Mouse (Mus musculus): ENCODE results near the gene Acot7. TPM values are rescaled to one million over a fixed set of nuclear protein-coding genes. Genes with fewer than 3 reads are reported as not detected.
"Not testable (repeated sequence)": the region's sequence is repeated elsewhere in the genome, so short reads cannot be mapped to it uniquely, and the experiment has no call there.

The Acot7 gene
- polyA plus RNA-seq, 1 experiment from 2014 or later, result 66.5 TPM

DNA sequence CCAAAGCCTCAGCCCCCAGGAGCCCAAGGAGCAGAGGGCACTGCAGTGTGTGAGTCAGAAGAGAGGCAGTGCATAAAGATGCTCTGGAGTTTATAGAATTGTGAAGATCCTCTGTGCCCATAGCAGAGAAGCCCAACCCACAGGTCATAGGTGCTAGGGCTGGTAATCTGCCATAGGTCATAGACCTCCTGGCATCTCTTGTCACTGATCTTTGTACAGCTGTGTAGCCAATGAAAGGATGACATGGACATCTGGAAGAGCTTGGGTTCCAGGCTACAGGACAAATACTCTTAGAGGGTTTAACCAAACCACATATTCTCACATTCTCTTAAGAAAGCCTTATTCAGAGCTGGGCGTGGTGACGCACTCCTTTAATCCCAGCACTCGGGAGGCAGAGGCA, 41.7 kb downstream of the Acot7 start:
- Histone ChIP-seq H3K27me3 (ENCODE audit: control insufficient read depth, insufficient read depth, low read depth, low read length) (no peaks in the 10 kb centered on the region), H3K27ac (ENCODE audit: low read length) (no peak overlapping the region), H3K9ac (ENCODE audit: low read length) (no peak overlapping the region), H3K4me3 (ENCODE audit: low read length) (no peak overlapping the region), H3K4me2 (ENCODE audit: low read depth, low read length) (no peak overlapping the region), H3K4me1 (replicated peaks; ENCODE audit: control insufficient read depth, insufficient read depth, low read length) (peaks cover 16% of the 10 kb centered on the region), H3K36me3 (ENCODE audit: control insufficient read depth, insufficient read depth, low read length) (no peaks in the 10 kb centered on the region), H3K9me3 (ENCODE audit: control insufficient read depth, low read length) (no peaks in the 10 kb centered on the region)
- ATAC-seq (ENCODE audit: low read depth), result no peak
- 95% methylated on average over 3 of the region's 3 CpGs for WGBS

DNA sequence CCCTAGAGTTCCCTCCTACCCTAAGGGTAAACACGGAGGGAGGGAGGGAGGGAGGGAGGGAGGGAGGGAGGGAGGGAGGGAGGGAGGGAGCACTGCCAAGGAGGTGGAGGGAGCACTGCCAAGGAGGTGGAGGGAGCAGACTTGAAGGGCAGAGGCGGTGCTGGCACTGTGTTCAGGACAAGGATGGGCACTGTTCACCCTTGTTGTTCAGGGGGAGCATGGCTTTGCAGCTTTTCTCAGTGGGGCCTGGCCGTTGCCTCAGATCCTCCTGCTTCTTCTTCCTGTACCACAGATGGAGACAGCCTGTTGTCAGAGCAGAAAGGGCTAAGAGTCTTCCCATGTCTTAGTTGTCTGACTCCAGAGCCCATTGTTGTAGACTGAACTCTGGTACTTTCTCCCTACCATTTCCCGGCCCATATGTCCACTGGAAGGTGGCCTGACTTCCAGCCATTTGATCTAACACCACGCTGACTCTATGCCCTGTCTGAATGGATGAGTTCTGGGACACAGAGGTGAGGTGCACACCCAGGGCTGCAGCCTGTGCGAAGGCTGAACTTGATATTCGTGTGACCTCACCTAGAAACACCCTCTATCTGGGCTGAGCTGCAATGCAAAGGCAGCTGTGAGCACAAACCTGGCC, 43.0 kb downstream of the Acot7 start:
- H3K4me1 ChIP-seq (replicated peaks; ENCODE audit: control insufficient read depth, insufficient read depth, low read length), result peaks cover 16% of the 10 kb centered on the region
- peak overlapping the region; percentile 12; the same call in 1 of the 2 replicates for H3K27ac ChIP-seq (ENCODE audit: low read length)
- H3K36me3 ChIP-seq (ENCODE audit: control insufficient read depth, insufficient read depth, low read length), result no peaks in the 10 kb centered on the region
- no peak overlapping the region for H3K4me2 ChIP-seq (ENCODE audit: low read depth, low read length)
- no peak overlapping the region for H3K9ac ChIP-seq (ENCODE audit: low read length)
- no peaks in the 10 kb centered on the region for H3K27me3 ChIP-seq (ENCODE audit: control insufficient read depth, insufficient read depth, low read depth, low read length)
- WGBS, result 47% methylated on average over 6 of the region's 7 CpGs
- H3K9me3 ChIP-seq (ENCODE audit: control insufficient read depth, low read length), result no peaks in the 10 kb centered on the region
- ATAC-seq (ENCODE audit: low read depth), result 0 out of 2 replicates have a peak, but pooled peaks have one; percentile 3
- H3K4me3 ChIP-seq (ENCODE audit: low read length), result no peak overlapping the region

- no peak overlapping the region for H3K4me3 ChIP-seq (ENCODE audit: low read length)
- no peak overlapping the region for H3K9ac ChIP-seq (ENCODE audit: low read length)
- peaks cover 16% of the 10 kb centered on the region for H3K4me1 ChIP-seq (replicated peaks; ENCODE audit: control insufficient read depth, insufficient read depth, low read length)
- H3K4me2 ChIP-seq (ENCODE audit: low read depth, low read length), result no peak overlapping the region
- H3K27ac ChIP-seq (ENCODE audit: low read length), result peak overlapping the region; percentile 7
- 35% methylated on average over 9 of the region's 9 CpGs for WGBS
- ATAC-seq (ENCODE audit: low read depth), result peak; percentile 59
- H3K36me3 ChIP-seq (ENCODE audit: control insufficient read depth, insufficient read depth, low read length), result no peaks in the 10 kb centered on the region
- H3K9me3 ChIP-seq (ENCODE audit: control insufficient read depth, low read length), result no peaks in the 10 kb centered on the region
- H3K27me3 ChIP-seq (ENCODE audit: control insufficient read depth, insufficient read depth, low read depth, low read length), result no peaks in the 10 kb centered on the region
Measured at GRCm38 (mm10) chr4:152221411-152221887, 43.5 kb downstream of the Acot7 start.

DNA sequence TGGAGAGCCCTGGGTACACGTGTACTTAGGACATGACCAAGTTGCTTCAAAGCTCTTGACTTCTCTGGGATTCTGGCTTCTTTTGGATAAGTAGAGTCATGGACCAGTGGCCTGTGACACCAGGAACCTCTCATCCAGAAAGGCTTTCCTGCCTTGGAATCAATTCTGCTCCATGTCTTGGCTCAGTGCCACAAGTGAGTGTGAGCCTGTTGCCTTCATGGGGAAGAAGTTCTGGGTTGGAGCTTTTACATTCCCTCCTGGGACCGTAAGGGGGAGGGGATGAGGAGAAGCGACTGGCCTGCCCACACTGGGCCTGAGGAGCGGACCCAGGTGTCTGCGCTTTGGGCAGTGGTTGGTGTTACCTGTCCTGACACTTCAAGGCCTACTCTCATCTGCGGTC, 44.2 kb downstream of the Acot7 start:
- Histone ChIP-seq H3K9me3 (ENCODE audit: control insufficient read depth, low read length) (no peaks in the 10 kb centered on the region), H3K4me1 (replicated peaks; ENCODE audit: control insufficient read depth, insufficient read depth, low read length) (peaks cover 16% of the 10 kb centered on the region), H3K27ac (ENCODE audit: low read length) (peak overlapping the region; percentile 7; the same call in 1 of the 2 replicates), H3K4me2 (ENCODE audit: low read depth, low read length) (no peak overlapping the region), H3K27me3 (ENCODE audit: control insufficient read depth, insufficient read depth, low read depth, low read length) (no peaks in the 10 kb centered on the region), H3K4me3 (ENCODE audit: low read length) (no peak overlapping the region), H3K36me3 (ENCODE audit: control insufficient read depth, insufficient read depth, low read length) (no peaks in the 10 kb centered on the region), H3K9ac (ENCODE audit: low read length) (no peak overlapping the region)
- ATAC-seq (ENCODE audit: low read depth), result no peak
- WGBS, result 76% methylated on average over 6 of the region's 6 CpGs

GRCm38 (mm10) chr4:152222513-152222912, 44.6 kb downstream of the Acot7 start:
- H3K36me3 ChIP-seq (ENCODE audit: control insufficient read depth, insufficient read depth, low read length), result no peaks in the 10 kb centered on the region
- no peak; the same call in 1 of the 2 replicates for ATAC-seq (ENCODE audit: low read depth)
- H3K4me3 ChIP-seq (ENCODE audit: low read length), result no peak overlapping the region
- H3K27ac ChIP-seq (ENCODE audit: low read length), result no peak overlapping the region
- H3K9me3 ChIP-seq (ENCODE audit: control insufficient read depth, low read length), result no peaks in the 10 kb centered on the region
- H3K4me1 ChIP-seq (replicated peaks; ENCODE audit: control insufficient read depth, insufficient read depth, low read length), result peaks cover 16% of the 10 kb centered on the region
- no peak overlapping the region for H3K4me2 ChIP-seq (ENCODE audit: low read depth, low read length)
- 38% methylated on average over 1 of the region's 1 CpGs for WGBS
- no peaks in the 10 kb centered on the region for H3K27me3 ChIP-seq (ENCODE audit: control insufficient read depth, insufficient read depth, low read depth, low read length)
- H3K9ac ChIP-seq (ENCODE audit: low read length), result no peak overlapping the region

DNA sequence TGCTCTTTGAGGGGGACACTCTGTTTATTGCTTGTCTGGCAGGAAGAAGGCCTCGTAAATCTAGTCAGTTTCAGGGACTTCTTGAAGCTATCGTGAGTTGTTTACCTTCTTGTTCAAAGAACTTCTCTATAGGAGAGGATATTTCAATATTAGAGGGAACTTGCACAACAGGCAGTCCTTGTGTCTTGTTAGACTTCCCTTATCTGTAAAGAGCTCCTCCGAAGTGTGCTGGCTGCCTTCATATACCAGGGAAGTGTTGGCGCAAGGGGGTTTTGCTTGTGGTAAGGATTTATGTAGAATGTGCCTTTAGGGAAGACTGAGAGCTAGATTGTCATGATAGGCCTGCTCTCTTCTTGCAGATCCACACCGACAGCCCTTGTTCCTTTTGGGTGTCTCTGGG, 46.2 kb downstream of the Acot7 start:
- no peaks in the 10 kb centered on the region for H3K27me3 ChIP-seq (ENCODE audit: control insufficient read depth, insufficient read depth, low read depth, low read length)
- peaks cover 19% of the 10 kb centered on the region for H3K4me1 ChIP-seq (replicated peaks; ENCODE audit: control insufficient read depth, insufficient read depth, low read length)
- no peak overlapping the region for H3K4me2 ChIP-seq (ENCODE audit: low read depth, low read length)
- H3K9me3 ChIP-seq (ENCODE audit: control insufficient read depth, low read length), result no peaks in the 10 kb centered on the region
- H3K27ac ChIP-seq (ENCODE audit: low read length), result no peak overlapping the region
- WGBS, result 45% methylated on average over 5 of the region's 5 CpGs
- no peaks in the 10 kb centered on the region for H3K36me3 ChIP-seq (ENCODE audit: control insufficient read depth, insufficient read depth, low read length)
- no peak for ATAC-seq (ENCODE audit: low read depth)
- H3K4me3 ChIP-seq (ENCODE audit: low read length), result no peak overlapping the region
- H3K9ac ChIP-seq (ENCODE audit: low read length), result no peak overlapping the region

DNA sequence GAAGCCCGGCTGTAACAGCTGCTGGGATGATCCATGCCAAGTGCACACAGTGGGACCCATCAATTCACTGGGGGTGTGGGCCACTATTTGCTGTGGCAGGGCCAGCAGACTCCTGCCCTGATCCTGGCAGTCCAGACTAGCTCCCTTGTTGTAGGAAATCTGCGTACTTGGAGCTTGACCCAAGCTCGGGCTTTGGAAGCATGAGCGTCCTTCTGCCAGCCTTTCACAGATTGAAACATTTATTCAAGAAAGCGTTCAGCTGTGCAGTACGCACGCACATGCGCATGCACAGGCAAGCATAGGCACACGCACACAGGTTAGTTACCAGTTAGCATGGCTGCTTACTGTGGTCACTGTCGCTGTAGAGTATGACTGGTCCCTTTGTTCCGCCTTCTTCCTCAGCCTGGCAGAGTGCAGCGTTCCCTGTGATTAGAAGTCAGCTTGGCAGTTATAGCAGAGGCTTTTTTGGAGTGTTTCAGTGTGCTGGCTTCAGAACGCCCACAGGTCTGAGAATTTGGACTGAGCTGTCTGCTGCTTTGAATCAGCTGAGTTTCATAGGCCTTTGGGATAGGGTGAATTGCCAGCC, 49.1 kb downstream of the Acot7 start:
- H3K4me3 ChIP-seq (ENCODE audit: low read length), result no peak overlapping the region
- H3K9ac ChIP-seq (ENCODE audit: low read length), result no peak overlapping the region
- H3K36me3 ChIP-seq (ENCODE audit: control insufficient read depth, insufficient read depth, low read length), result no peaks in the 10 kb centered on the region
- no peak for ATAC-seq (ENCODE audit: low read depth)
- no peaks in the 10 kb centered on the region for H3K9me3 ChIP-seq (ENCODE audit: control insufficient read depth, low read length)
- 74% methylated on average over 13 of the region's 13 CpGs for WGBS
- no peaks in the 10 kb centered on the region for H3K27me3 ChIP-seq (ENCODE audit: control insufficient read depth, insufficient read depth, low read depth, low read length)
- H3K27ac ChIP-seq (ENCODE audit: low read length), result no peak overlapping the region
- H3K4me2 ChIP-seq (ENCODE audit: low read depth, low read length), result no peak overlapping the region
- peaks cover 7% of the 10 kb centered on the region for H3K4me1 ChIP-seq (replicated peaks; ENCODE audit: control insufficient read depth, insufficient read depth, low read length)

- WGBS, result 65% methylated on average over 12 of the region's 12 CpGs
- ATAC-seq (ENCODE audit: low read depth), result no peak
- no peaks in the 10 kb centered on the region for H3K9me3 ChIP-seq (ENCODE audit: control insufficient read depth, low read length)
- no peaks in the 10 kb centered on the region for H3K27me3 ChIP-seq (ENCODE audit: control insufficient read depth, insufficient read depth, low read depth, low read length)
- no peak overlapping the region for H3K4me2 ChIP-seq (ENCODE audit: low read depth, low read length)
- no peak overlapping the region for H3K27ac ChIP-seq (ENCODE audit: low read length)
- no peak overlapping the region for H3K9ac ChIP-seq (ENCODE audit: low read length)
- H3K4me3 ChIP-seq (ENCODE audit: low read length), result no peak overlapping the region
- H3K4me1 ChIP-seq (replicated peaks; ENCODE audit: control insufficient read depth, insufficient read depth, low read length), result peaks cover 3% of the 10 kb centered on the region; the same call in 1 of the 2 replicates
- H3K36me3 ChIP-seq (ENCODE audit: control insufficient read depth, insufficient read depth, low read length), result no peaks in the 10 kb centered on the region
Measured at GRCm38 (mm10) chr4:152227749-152228527, 50.0 kb downstream of the Acot7 start.

- not testable (repeated sequence) for ATAC-seq (ENCODE audit: low read depth); H3K9ac ChIP-seq (ENCODE audit: low read length); H3K4me2 ChIP-seq (ENCODE audit: low read depth, low read length); H3K9me3 ChIP-seq (ENCODE audit: control insufficient read depth, low read length); H3K27ac ChIP-seq (ENCODE audit: low read length); H3K4me3 ChIP-seq (ENCODE audit: low read length); H3K27me3 ChIP-seq (ENCODE audit: control insufficient read depth, insufficient read depth, low read depth, low read length); H3K4me1 ChIP-seq (replicated peaks; ENCODE audit: control insufficient read depth, insufficient read depth, low read length); H3K36me3 ChIP-seq (ENCODE audit: control insufficient read depth, insufficient read depth, low read length)
- 32% methylated on average over 4 of the region's 4 CpGs for WGBS
Measured at GRCm38 (mm10) chr4:152230331-152230730, 52.4 kb downstream of the Acot7 start.
